8 mouse cellular contexts compared by ENCODE assay signal in genomic region chr11:94148931-94149491, GRCm38 (mm10).
DNase-seq lines count a peak whose midpoint lies in the region; ATAC-seq and TF ChIP-seq lines count a peak whose summit lies in the region.

No protein-coding gene starts in this region.

- peak overlapping the region; percentile 94 for H3K4me2 ChIP-seq in kidney, embryonic 16.5 days (replicated peaks; ENCODE audit: low read depth, low read length)
- peak overlapping the region; percentile 75 for H3K4me2 ChIP-seq in forebrain, postnatal 0 days (ENCODE audit: low read depth)
- peak overlapping the region; percentile 90 for H3K4me2 ChIP-seq in limb, embryonic 12.5 days
- peak overlapping the region; percentile 76 for H3K4me2 ChIP-seq in midbrain, postnatal 0 days (ENCODE audit: low read depth, low read length, poor library complexity, severe bottlenecking)

- no peaks in the 10 kb centered on the region for H3K9me3 ChIP-seq in kidney, embryonic 16.5 days (ENCODE audit: low read length)
- no peaks in the 10 kb centered on the region for H3K9me3 ChIP-seq in forebrain, postnatal 0 days (ENCODE audit: low read length)
- no peaks in the 10 kb centered on the region for H3K9me3 ChIP-seq in hindbrain, embryonic 10.5 days
- H3K9me3 ChIP-seq in limb, embryonic 12.5 days = no peaks in the 10 kb centered on the region
- H3K9me3 ChIP-seq in midbrain, postnatal 0 days (ENCODE audit: low read length) = no peaks in the 10 kb centered on the region

- ATAC-seq in kidney, embryonic 16.5 days (ENCODE audit: low FRiP score, low TSS enrichment) = no peak; the same call in 1 of the 2 replicates
- peak; percentile 75 for ATAC-seq in forebrain, postnatal 0 days
- no peak; the same call in 1 of the 2 replicates for ATAC-seq in limb, embryonic 12.5 days (ENCODE audit: insufficient number of reproducible peaks, insufficient read depth, low FRiP score, low TSS enrichment, low read depth)
- peak; percentile 57 for ATAC-seq in midbrain, postnatal 0 days (ENCODE audit: low FRiP score)
- no peak for ATAC-seq in monocyte, adult 5-6 weeks (replicated peaks; ENCODE audit: insufficient number of reproducible peaks, low FRiP score, low TSS enrichment, poor library complexity, severe bottlenecking)

- H3K27me3 ChIP-seq in kidney, embryonic 16.5 days (ENCODE audit: insufficient read depth, low read length) = peaks cover 7% of the 10 kb centered on the region; the same call in 1 of the 2 replicates
- H3K27me3 ChIP-seq in forebrain, postnatal 0 days (ENCODE audit: insufficient read depth, low read length) = no peaks in the 10 kb centered on the region
- H3K27me3 ChIP-seq in hindbrain, embryonic 10.5 days (ENCODE audit: insufficient read depth, poor library complexity, severe bottlenecking) = peaks cover 40% of the 10 kb centered on the region
- H3K27me3 ChIP-seq in limb, embryonic 12.5 days = peaks cover 16% of the 10 kb centered on the region; the same call in 1 of the 2 replicates
- H3K27me3 ChIP-seq in midbrain, postnatal 0 days (ENCODE audit: insufficient read depth, low read length) = no peaks in the 10 kb centered on the region

- H3K27ac ChIP-seq in kidney, embryonic 16.5 days (ENCODE audit: low read length) = no peak overlapping the region
- H3K27ac ChIP-seq in forebrain, postnatal 0 days (ENCODE audit: low read depth, low read length) = peak overlapping the region; percentile 96
- peak overlapping the region; percentile 91 for H3K27ac ChIP-seq in hindbrain, embryonic 10.5 days
- H3K27ac ChIP-seq in limb, embryonic 12.5 days = peak overlapping the region; percentile 41; the same call in 1 of the 2 replicates
- H3K27ac ChIP-seq in midbrain, postnatal 0 days (ENCODE audit: low read depth, low read length) = peak overlapping the region; percentile 94

- WGBS in kidney, embryonic 16.5 days = under 1% methylated on average over 46 of the region's 46 CpGs
- WGBS in forebrain, postnatal 0 days = under 1% methylated on average over 46 of the region's 46 CpGs
- WGBS in hindbrain, embryonic 10.5 days = under 1% methylated on average over 46 of the region's 46 CpGs
- under 1% methylated on average over 46 of the region's 46 CpGs for WGBS in limb, embryonic 12.5 days
- under 1% methylated on average over 45 of the region's 46 CpGs for WGBS in midbrain, postnatal 0 days

- H3K9ac ChIP-seq in kidney, embryonic 16.5 days (replicated peaks; ENCODE audit: low read length) = peak overlapping the region; percentile 68
- H3K9ac ChIP-seq in forebrain, postnatal 0 days = peak overlapping the region; percentile 73
- H3K9ac ChIP-seq in limb, embryonic 12.5 days (replicated peaks) = peak overlapping the region; percentile 67
- peak overlapping the region; percentile 70 for H3K9ac ChIP-seq in midbrain, postnatal 0 days (replicated peaks; ENCODE audit: low read length, poor library complexity, severe bottlenecking)

- no peak for TF ChIP-seq CTCF in forebrain, postnatal 0 days (IDR thresholded peaks at IDR 0.05; ENCODE audit: low read depth)
- TF ChIP-seq CTCF in midbrain, postnatal 0 days (IDR thresholded peaks at IDR 0.05) = no peak

- DNase-seq in kidney, adult 18-20 months = no peak
- DNase-seq in cerebellum, adult 18-20 months = peak; percentile 74 to 84
- peak; percentile 81 for DNase-seq in forebrain, postnatal 0 days
- peak; percentile 64 for DNase-seq in hindbrain, embryonic 10.5 days (ENCODE audit: low spot score)
- DNase-seq in midbrain, postnatal 0 days (ENCODE audit: low spot score) = peak; percentile 63

- peaks cover 21% of the 10 kb centered on the region for H3K4me1 ChIP-seq in kidney, embryonic 16.5 days (ENCODE audit: insufficient read depth, low read length)
- H3K4me1 ChIP-seq in forebrain, postnatal 0 days (ENCODE audit: insufficient read depth) = peaks cover 21% of the 10 kb centered on the region
- H3K4me1 ChIP-seq in hindbrain, embryonic 10.5 days (replicated peaks) = peaks cover 39% of the 10 kb centered on the region
- H3K4me1 ChIP-seq in limb, embryonic 12.5 days (replicated peaks) = peaks cover 11% of the 10 kb centered on the region
- peaks cover 7% of the 10 kb centered on the region; the same call in 1 of the 2 replicates for H3K4me1 ChIP-seq in midbrain, postnatal 0 days (ENCODE audit: insufficient read depth, low read length)

- H3K36me3 ChIP-seq in kidney, embryonic 16.5 days (ENCODE audit: insufficient read depth, low read length) = no peaks in the 10 kb centered on the region
- H3K36me3 ChIP-seq in forebrain, postnatal 0 days (ENCODE audit: insufficient read depth) = no peaks in the 10 kb centered on the region
- H3K36me3 ChIP-seq in hindbrain, embryonic 10.5 days = no peaks in the 10 kb centered on the region
- H3K36me3 ChIP-seq in limb, embryonic 12.5 days = no peaks in the 10 kb centered on the region
- no peaks in the 10 kb centered on the region for H3K36me3 ChIP-seq in midbrain, postnatal 0 days (ENCODE audit: insufficient read depth, low read length)

- peak overlapping the region; percentile 55 for H3K4me3 ChIP-seq in kidney, embryonic 16.5 days (ENCODE audit: low read length)
- peak overlapping the region; percentile 42 for H3K4me3 ChIP-seq in forebrain, postnatal 0 days (ENCODE audit: low read depth, low read length)
- peak overlapping the region; percentile 62 for H3K4me3 ChIP-seq in hindbrain, embryonic 10.5 days
- H3K4me3 ChIP-seq in limb, embryonic 12.5 days (replicated peaks) = peak overlapping the region; percentile 52
- peak overlapping the region; percentile 37 for H3K4me3 ChIP-seq in midbrain, postnatal 0 days (ENCODE audit: low read depth, low read length)

Comparison
In these comparisons a context has a peak if more than half of its experiments do, and no peak if none do; other contexts are left out.
1. ATAC-seq: peak in forebrain, postnatal 0 days (single experiment) and midbrain, postnatal 0 days (single experiment); none in kidney, embryonic 16.5 days (single experiment), limb, embryonic 12.5 days (single experiment) and monocyte, adult 5-6 weeks (single experiment).
2. Peak in every context shown above with its lines, with median percentiles within 50 percentile points of each other: H3K4me2 ChIP-seq, H3K4me3 ChIP-seq and H3K9ac ChIP-seq.